Mouse (Mus musculus) liver, embryonic 16.5 days (tissue): ENCODE results near the gene Rnase2b. TPM values are rescaled to one million over a fixed set of nuclear protein-coding genes. Genes with fewer than 3 reads are reported as not detected.

ENCODE experiments used
- ATAC-seq: fragments of 200-750 bp; cut with Nextera tagmentation; 2 replicates; pipeline ENCODE4 v1.8.0; 2017; ENCODE audit warnings: low read depth, mild to moderate bottlenecking, moderate number of reproducible peaks, moderate library complexity
- H3K27ac ChIP-seq: fragments of 300-500 bp; sonication (generic); 2 replicates; pipeline ENCODE4 v1.5.1; 2014; ENCODE audit warnings: mild to moderate bottlenecking, low read length
- H3K27me3 ChIP-seq: fragments of 300-500 bp; sonication (generic); 2 replicates; pipeline ENCODE4 v1.6.1; 2014; ENCODE audit warnings: low read depth, low read length, mixed read lengths; ENCODE audit not compliant: control insufficient read depth, insufficient read depth
- H3K36me3 ChIP-seq: fragments of 300-500 bp; sonication (generic); 2 replicates; pipeline ENCODE4 v1.6.1; 2014; ENCODE audit warnings: mild to moderate bottlenecking; ENCODE audit not compliant: control insufficient read depth, insufficient read depth
- H3K4me1 ChIP-seq: fragments of 300-500 bp; sonication (generic); 2 replicates; pipeline ENCODE4 v1.6.1; 2014; ENCODE audit warnings: low read depth, low read length, mixed read lengths; ENCODE audit not compliant: control insufficient read depth
- H3K4me2 ChIP-seq: fragments of 300-500 bp; sonication (generic); 2 replicates; pipeline ENCODE4 v1.6.1; 2014; ENCODE audit warnings: low read depth, low read length, mixed read lengths
- H3K4me3 ChIP-seq: fragments of 300-500 bp; sonication (generic); 2 replicates; pipeline ENCODE4 v1.5.1; 2014; ENCODE audit warnings: low read depth, mild to moderate bottlenecking, low read length
- H3K9ac ChIP-seq: fragments of 300-500 bp; sonication (generic); 2 replicates; pipeline ENCODE4 v1.6.1; 2014; ENCODE audit warnings: low read depth, low read length
- H3K9me3 ChIP-seq: fragments of 300-500 bp; sonication (generic); replicated peaks from 2 replicates; pipeline ENCODE4 v1.6.1; 2016; ENCODE audit warnings: low read length; ENCODE audit not compliant: control insufficient read depth
- WGBS: fragments of 180-500 bp; shearing (Covaris S2); extraction: QIAGEN DNeasy Blood & Tissue Kit; methylation state at CpG from one replicate; pipeline ENCODE4 v1.1.7; 2014; ENCODE audit not compliant: insufficient replicate concordance; 5-methylcytosine and 5-hydroxymethylcytosine counted together
- polyA plus RNA-seq: library from polyadenylated mRNA; unstranded; fragments of >200 nt; fragmentation: Nextera tagmentation; extraction: Ambion mirVana; gene quantifications from 2 replicates; pipeline ENCODE4 v1.2.1, GENCODE M21; 2015

The Rnase2b gene
- polyA plus RNA-seq, 1 experiment from 2014 or later: not detected

DNA sequence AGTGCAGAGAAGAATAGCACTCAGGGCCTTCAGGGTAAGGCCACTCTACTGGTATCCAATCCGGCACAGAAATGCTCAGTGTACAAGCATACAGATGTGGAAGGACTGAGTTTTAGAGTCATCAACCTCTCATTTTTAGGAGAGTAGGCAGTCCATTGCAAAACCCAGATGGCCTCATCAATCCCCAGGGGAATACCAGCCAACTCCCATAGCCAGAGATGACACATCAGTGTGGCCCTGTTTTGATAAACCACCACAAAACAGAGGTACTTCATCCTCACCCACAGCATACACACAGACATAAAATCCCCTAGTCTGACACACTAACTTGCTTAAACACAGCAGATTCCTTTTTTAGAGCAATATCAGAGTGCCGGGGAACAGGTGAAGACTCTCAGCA, 38.4 kb downstream of the Rnase2b start:
- H3K36me3 ChIP-seq: no peaks in the 10 kb centered on the region
- WGBS: 71% methylated on average over 2 of the region's 2 CpGs
- H3K27ac ChIP-seq: no peak overlapping the region
- no peak overlapping the region for H3K9ac ChIP-seq
- ATAC-seq: no peak
- no peak overlapping the region for H3K4me2 ChIP-seq
- no peaks in the 10 kb centered on the region for H3K27me3 ChIP-seq
- no peak overlapping the region for H3K4me3 ChIP-seq
- no peaks in the 10 kb centered on the region for H3K9me3 ChIP-seq
- H3K4me1 ChIP-seq: no peaks in the 10 kb centered on the region

DNA sequence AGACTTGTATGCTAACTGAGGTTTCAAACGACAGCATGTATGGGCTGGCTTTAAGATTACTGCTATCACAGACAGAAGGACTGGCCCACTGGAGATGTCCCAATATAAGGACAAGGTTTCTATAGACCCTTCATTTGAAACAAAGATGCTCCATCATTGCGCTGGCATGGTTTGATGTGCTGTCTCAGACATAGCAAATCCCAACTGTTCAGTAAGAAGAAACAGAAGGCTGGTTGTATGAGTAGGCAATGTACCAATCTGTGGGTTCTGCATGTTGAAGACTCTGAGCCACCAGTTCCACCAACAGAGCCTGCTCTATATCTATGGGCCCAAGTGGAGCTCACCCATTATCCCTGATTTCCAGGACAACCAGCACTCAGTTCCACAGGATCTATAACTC, 41.1 kb downstream of the Rnase2b start, which contains the start of gene Ear14:
TSS of gene Ear14 (plus strand) at position 277 of the 400 bp plus-strand sequence.
- H3K4me1 ChIP-seq: no peaks in the 10 kb centered on the region
- no peak within 1 kb of the TSS for H3K4me2 ChIP-seq
- 65% methylated on average over 2 of the region's 2 CpGs for WGBS
- H3K36me3 ChIP-seq: no peaks in the 10 kb centered on the region
- H3K4me3 ChIP-seq: no peak within 1 kb of the TSS
- no peaks in the 10 kb centered on the region for H3K27me3 ChIP-seq
- no peak within 1 kb of the TSS for H3K27ac ChIP-seq
- no peaks in the 10 kb centered on the region for H3K9me3 ChIP-seq
- H3K9ac ChIP-seq: no peak within 1 kb of the TSS
- no peak for ATAC-seq

Other genes starting within 250 kb of the Rnase2b start
- gene Osgep, start 237.4 kb upstream of the Rnase2b start, polyA plus RNA-seq: 53.3 and 54.4 TPM in 2 replicates
- 61.8 and 61.9 TPM in 2 replicates for gene Apex1, start 237.3 kb upstream of the Rnase2b start, polyA plus RNA-seq
- 22.8 and 24.9 TPM in 2 replicates for gene Pip4p1, start 231.4 kb upstream of the Rnase2b start, polyA plus RNA-seq
- gene Pnp, start 231.2 kb upstream of the Rnase2b start, polyA plus RNA-seq: 75.2 and 83.1 TPM in 2 replicates
- not detected in 2 replicates for gene Gm49342, start 217.7 kb upstream of the Rnase2b start, polyA plus RNA-seq
- 10.6 and 11.0 TPM in 2 replicates for gene Pnp2, start 206.3 kb upstream of the Rnase2b start, polyA plus RNA-seq
- 0.09 TPM in 1 of 2 replicates, not detected in the other for gene Rnase10, start 154.5 kb upstream of the Rnase2b start, polyA plus RNA-seq
- not detected in 2 replicates for gene Rnase9, start 120.4 kb upstream of the Rnase2b start, polyA plus RNA-seq
- not detected in 2 replicates for gene Rnase11, start 112.1 kb upstream of the Rnase2b start, polyA plus RNA-seq
- 1.7 and 2.0 TPM in 2 replicates for gene Rnase12, start 104.6 kb upstream of the Rnase2b start, polyA plus RNA-seq
- gene Olfr750, start 87.8 kb upstream of the Rnase2b start, polyA plus RNA-seq: not detected in 2 replicates
- gene Rnase4, start 71.2 kb upstream of the Rnase2b start, polyA plus RNA-seq: 19.7 and 23.1 TPM in 2 replicates
- gene Ang, start 71.1 kb upstream of the Rnase2b start, polyA plus RNA-seq: 6.7 and 8.4 TPM in 2 replicates
- not detected in 2 replicates for gene Eddm3b, start 47.8 kb upstream of the Rnase2b start, polyA plus RNA-seq
- gene Rnase6, start 38.4 kb upstream of the Rnase2b start, polyA plus RNA-seq: 2.7 and 3.2 TPM in 2 replicates
- gene Rnase1, start 15.5 kb upstream of the Rnase2b start, polyA plus RNA-seq: 0.27 and 2.1 TPM in 2 replicates
- not detected in 2 replicates for gene Ang2, start 36.9 kb downstream of the Rnase2b start, polyA plus RNA-seq
- gene Ear14, start 41.1 kb downstream of the Rnase2b start, polyA plus RNA-seq: not detected in 2 replicates
- gene Rnase2a, start 93.9 kb downstream of the Rnase2b start, polyA plus RNA-seq: not detected in 2 replicates
- gene Gm7247, start 199.5 kb downstream of the Rnase2b start, polyA plus RNA-seq: not detected in 2 replicates
- not detected in 2 replicates for gene Vmn2r88, start 248.6 kb downstream of the Rnase2b start, polyA plus RNA-seq